Mouse (Mus musculus): ENCODE data around the gene Myl7. TPM values are rescaled to one million over a fixed set of nuclear protein-coding genes. Genes with fewer than 3 reads are reported as not detected.

Gene Myl7
- polyA plus RNA-seq, 1 experiment from 2014 or later, result not detected

Other genes starting within 250 kb of the Myl7 start
- 171 and 181 TPM in 2 replicates for gene Mrps24, start 183.1 kb downstream of the Myl7 start, polyA plus RNA-seq (2015; fragmentation: Nextera tagmentation; extraction: Ambion mirVana)
- 33.6 and 34.4 TPM in 2 replicates for gene Urgcp, start 136.4 kb downstream of the Myl7 start, polyA plus RNA-seq (2015; fragmentation: Nextera tagmentation; extraction: Ambion mirVana)
- 152 and 156 TPM in 2 replicates for gene Dbnl, start 110.3 kb downstream of the Myl7 start, polyA plus RNA-seq (2015; fragmentation: Nextera tagmentation; extraction: Ambion mirVana)
- gene Pgam2, start 95.0 kb downstream of the Myl7 start, polyA plus RNA-seq (2015; fragmentation: Nextera tagmentation; extraction: Ambion mirVana), result 2.4 and 3.1 TPM in 2 replicates
- gene Polm, start 60.8 kb downstream of the Myl7 start, polyA plus RNA-seq (2015; fragmentation: Nextera tagmentation; extraction: Ambion mirVana), result 8.1 and 8.2 TPM in 2 replicates
- gene Aebp1, start 36.8 kb downstream of the Myl7 start, polyA plus RNA-seq (2015; fragmentation: Nextera tagmentation; extraction: Ambion mirVana), result 15.6 and 16.4 TPM in 2 replicates
- gene Pold2, start 20.5 kb downstream of the Myl7 start, polyA plus RNA-seq (2015; fragmentation: Nextera tagmentation; extraction: Ambion mirVana), result 54.0 and 57.4 TPM in 2 replicates
- 10.5 and 11.8 TPM in 2 replicates for gene Gck, start 51.3 kb upstream of the Myl7 start, polyA plus RNA-seq (2015; fragmentation: Nextera tagmentation; extraction: Ambion mirVana)
- gene Ykt6, start 56.9 kb upstream of the Myl7 start, polyA plus RNA-seq (2015; fragmentation: Nextera tagmentation; extraction: Ambion mirVana), result 108 TPM in 2 replicates
- 150 and 163 TPM in 2 replicates for gene Camk2b, start 167.6 kb upstream of the Myl7 start, polyA plus RNA-seq (2015; fragmentation: Nextera tagmentation; extraction: Ambion mirVana)